Mouse (Mus musculus) thymus, postnatal 25 days (tissue): Measurements from ENCODE around the gene Olfr159.
"Not testable (repeated sequence)": the region's sequence is repeated elsewhere in the genome, so short reads cannot be mapped to it uniquely, and the experiment has no call there.

Experiments
- DNase-seq: peaks from one replicate; pipeline ENCODE4 v3.0.0; 2022

Olfr159 gene

GRCm38 (mm10) chr4:43770909-43771308 is at the start of gene Olfr159:
Olfr159 (minus strand) TSS chr4:43771009.
- DNase-seq: no peak

GRCm38 (mm10) chr4:43798936-43799335 is 28.1 kb upstream of the Olfr159 start:
- DNase-seq: no peak

DNA sequence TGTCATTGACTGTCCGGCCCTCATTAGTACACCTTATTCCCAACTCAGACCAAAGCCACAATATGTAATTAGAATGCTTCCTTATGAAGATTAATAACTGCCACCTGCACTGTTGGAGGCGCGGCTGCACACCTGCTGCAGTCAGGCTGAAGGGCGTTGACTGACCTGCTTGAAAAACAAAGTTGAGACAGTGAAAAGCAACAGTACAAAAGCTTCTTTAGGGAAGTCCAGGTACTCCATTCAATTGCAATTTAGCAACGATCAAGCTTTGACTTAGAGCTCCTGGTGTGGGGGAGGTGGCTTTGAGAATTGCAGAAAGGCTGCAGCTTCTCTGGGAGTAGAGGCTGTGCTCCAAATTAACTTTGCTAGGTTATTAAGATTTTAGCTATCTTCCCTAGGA is 25.0 kb upstream of the Olfr159 start:
- DNase-seq: not testable (repeated sequence)

DNA sequence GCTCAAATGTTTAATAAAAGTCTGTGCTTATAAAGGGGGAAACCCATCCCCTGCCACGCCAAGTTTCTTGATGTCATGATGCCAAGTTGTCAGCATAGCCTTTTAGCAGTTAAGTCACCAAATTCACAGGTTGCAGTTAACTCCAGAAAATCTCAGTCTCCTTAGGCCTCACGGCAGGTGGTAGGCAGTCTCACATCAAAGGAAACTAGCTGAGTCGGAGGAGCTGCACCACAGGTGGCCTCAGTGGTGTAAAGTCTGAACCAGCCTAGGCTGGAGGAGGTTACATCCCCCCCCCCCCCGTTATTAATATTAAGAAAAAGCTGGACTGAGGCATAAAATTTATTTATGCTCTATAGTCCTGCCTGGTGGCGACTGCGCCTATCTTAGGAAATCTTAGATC is 24.5 kb upstream of the Olfr159 start:
- DNase-seq: no peak

GRCm38 (mm10) chr4:43772304-43772703 is 1.5 kb upstream of the Olfr159 start:
- DNase-seq: no peak

GRCm38 (mm10) chr4:43771626-43772025 is 817 bp upstream of the Olfr159 start:
- DNase-seq: no peak

GRCm38 (mm10) chr4:43769374-43769773 is 1.4 kb downstream of the Olfr159 start:
- DNase-seq: no peak

- DNase-seq: no peak
Measured at GRCm38 (mm10) chr4:43768341-43768740, 2.5 kb downstream of the Olfr159 start.

GRCm38 (mm10) chr4:43763410-43763809 is 7.4 kb downstream of the Olfr159 start:
- DNase-seq: peak; percentile 35

GRCm38 (mm10) chr4:43761336-43761735 is 9.5 kb downstream of the Olfr159 start:
- DNase-seq: no peak

DNA sequence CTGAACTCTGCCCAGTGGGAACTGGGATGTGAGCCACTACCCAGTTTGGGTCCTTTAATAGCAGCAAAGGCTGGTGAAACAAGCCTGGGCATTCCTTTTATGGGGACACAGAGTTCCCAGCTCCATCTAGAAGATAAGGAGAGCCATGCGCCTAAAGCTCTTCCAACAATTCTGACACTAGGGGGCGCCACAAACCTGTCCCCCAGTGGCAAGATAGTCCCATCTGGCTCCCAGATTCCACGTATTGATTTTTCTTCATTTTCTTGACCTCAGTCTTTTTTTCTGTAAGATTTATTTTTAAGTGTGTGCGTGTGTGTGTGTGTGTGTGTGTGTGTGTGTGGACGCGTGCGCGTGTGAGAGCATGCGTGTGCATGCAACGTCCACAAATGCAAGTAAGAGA is 10.3 kb downstream of the Olfr159 start:
- DNase-seq: peak; percentile 14

GRCm38 (mm10) chr4:43759571-43760418 is 11.0 kb downstream of the Olfr159 start:
- DNase-seq: no peak

DNA sequence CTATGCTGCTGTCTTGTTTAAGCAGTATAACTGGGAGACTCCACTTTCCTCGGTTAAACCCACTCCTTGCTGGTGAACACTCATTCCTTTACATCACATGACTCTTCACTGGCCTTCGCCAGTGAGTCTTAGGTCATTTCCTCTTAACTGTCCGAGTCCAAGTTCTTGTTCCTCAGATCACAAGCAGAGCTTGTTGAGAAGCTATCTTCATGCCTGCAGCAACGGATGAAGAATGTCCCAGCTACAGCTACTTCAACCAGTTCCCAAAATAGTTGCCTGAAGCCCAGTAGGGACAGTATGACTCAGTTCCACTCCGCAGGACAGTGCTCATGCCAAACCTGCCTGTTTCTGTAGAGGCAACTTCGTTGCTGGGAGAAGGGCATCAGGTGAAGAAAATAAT is 13.6 kb downstream of the Olfr159 start:
- no peak for DNase-seq

GRCm38 (mm10) chr4:43745187-43745586 is 25.6 kb downstream of the Olfr159 start:
- no peak for DNase-seq

DNA sequence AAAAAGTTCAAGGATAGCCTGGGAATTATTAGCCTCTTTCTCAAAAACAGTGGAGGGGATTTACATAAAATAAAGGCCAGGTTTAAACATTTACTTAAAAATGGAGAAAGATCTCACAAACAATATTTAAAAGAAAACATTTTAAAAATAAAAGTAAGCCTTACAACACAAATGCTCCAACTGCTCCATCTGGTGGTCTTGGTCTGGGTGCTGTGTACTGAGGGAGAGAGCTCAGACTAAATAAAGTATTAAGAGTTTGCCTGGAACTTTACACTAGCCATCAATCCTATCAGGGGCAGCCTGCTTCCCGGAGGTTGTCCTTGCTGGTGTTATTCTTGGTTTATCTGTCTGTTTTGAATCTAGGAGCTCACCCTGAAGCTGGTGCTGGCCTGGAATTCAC is 27.7 kb downstream of the Olfr159 start:
- DNase-seq: no peak

DNA sequence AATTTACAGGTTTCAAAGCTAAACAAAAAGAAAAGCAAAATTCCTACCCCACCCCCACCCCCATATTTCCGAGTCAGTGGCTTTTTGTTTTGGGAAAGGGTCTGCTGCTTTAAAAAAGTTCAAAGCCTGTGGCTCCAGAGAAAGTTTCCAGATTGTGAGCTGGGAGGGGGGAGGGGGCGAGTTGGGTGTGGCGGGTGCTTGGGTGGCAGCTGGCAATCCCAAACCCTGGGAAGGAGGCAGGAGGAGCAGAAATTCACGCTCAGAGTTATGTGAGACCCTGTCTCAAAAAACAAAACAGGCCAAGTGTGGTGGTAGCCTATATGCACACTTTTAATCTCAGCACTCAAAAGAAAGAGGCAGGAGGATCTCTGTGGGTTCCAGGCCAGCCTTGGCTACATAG is 28.2 kb downstream of the Olfr159 start:
- DNase-seq: no peak

GRCm38 (mm10) chr4:43741526-43741925 is 29.3 kb downstream of the Olfr159 start:
- no peak for DNase-seq

GRCm38 (mm10) chr4:43738989-43739674 is 31.7 kb downstream of the Olfr159 start:
- DNase-seq: no peak

DNA sequence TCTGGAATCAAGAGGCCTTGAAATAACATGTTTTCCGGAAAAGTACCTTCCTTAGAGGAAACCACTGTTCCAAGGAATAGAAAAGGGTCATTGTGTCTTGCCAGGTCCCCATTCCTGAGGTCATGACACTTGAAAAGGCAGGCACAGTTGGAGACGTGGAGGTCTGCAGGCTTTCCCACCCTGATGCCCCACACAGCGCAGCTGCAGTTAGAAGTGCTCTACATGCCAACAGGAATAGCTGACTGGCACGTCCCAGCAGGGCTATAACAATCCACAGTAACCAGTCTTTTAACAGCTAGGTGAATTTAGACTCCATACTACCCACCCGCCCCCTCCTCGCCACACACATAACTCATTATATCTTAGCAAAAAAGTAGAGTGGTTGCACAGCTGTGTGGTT is 33.7 kb downstream of the Olfr159 start:
- no peak for DNase-seq

DNA sequence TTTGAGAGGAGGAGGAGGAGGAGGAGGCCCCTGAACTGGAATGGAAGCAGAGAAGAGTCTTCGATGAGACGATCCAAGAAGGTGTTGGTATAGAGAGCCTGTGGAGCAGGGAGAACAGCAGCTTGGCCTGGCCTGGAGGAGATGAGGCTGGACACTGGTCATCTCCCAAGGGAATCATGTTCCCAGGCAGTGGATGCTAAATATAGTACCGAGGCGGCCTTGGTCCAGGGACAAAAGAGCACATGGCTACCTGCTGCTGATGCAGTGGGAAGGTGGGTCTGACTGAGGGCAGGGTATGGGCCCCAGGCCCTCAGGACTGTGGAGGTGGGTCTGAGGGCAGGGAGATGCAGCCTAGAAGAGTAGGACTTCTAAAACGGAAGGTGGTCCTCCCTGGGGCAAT is 37.6 kb downstream of the Olfr159 start:
- no peak for DNase-seq

- DNase-seq: no peak
Measured at GRCm38 (mm10) chr4:43732171-43732570, 38.6 kb downstream of the Olfr159 start.

DNA sequence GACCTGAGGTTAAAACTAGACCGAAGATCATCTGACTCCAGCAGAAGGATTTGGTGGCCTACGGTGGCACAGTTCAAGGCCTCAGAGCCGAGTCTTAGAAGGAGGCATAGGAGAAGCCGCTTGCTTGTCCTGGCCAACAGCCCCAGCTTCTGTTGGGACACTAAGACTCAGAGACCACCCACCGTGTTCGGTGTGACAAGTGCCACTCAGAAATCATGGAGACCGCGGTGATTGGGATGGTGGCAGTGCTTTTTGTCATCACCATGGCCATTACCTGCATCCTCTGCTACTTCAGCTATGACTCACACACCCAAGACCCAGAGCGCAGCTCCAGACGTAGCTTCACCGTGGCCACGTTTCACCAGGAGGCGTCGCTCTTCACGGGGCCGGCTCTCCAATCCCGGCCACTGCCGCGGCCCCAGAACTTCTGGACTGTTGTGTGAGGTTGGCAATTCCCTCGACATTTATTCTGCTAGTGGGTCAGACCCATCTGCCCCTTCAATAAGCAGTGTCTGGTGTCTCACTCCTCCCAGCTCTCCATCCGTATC is 40.0 kb downstream of the Olfr159 start:
- DNase-seq: no peak

DNA sequence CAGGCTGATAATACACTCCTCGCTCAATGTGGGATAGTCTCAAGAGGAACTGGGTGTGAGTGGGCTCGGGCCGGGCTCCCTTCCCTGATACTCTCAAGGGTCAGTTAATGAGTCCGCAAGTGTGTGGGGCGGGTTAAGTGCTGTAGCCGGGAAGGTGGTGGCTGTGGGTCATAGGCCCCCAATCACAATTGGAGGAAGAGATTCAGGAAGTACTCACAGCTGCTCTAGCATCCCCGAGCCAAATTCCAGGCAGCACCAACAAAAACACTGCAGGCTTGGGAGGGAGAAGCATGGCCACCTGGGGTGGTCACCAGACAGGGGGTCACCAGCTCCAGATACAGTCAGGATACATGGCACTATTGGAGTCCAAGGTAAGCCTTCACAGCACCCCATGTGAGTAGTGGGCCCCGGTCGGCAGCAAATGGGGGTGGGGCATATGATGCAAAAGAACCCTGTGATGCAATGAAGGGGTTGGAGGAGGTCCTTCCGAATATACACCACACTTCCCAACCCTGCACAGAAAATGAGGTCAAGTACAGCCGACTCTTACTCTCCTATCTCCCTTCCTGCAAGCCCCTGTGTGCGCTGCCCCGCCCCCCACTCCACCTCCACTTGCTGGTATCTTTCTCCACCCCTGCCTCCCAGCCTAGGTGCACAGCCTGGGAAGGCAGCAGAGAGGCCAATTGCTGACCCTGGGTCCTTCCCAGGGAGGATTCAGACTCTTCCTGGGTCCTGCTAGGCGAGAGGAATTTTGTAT is 40.8 kb downstream of the Olfr159 start, which contains the start of gene Spaar:
Spaar (plus strand) TSS at position 241 of the 757 bp plus-strand sequence.
- DNase-seq: no peak
